Comparison of ENCODE assay signal across 12 mouse cellular contexts in the genomic region with DNA sequence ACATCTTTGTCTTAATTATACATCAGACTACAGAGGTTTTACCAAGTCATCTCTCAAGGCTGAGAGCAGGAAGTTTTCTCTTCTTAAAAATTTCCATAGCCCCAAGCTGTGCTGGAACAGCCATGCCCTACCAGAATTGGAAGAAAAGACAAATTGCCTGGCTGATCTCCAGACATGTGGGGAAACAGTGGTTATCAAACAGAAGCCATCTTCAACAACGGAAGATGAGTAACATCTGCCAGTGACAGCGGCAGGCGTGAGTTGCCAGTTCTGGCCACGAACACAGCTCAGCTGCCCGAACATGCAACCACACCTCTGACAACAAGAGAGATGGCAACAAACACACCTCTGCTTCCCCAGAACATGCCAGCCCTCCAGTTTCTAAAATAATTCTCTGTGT. TPM values are rescaled to one million over a fixed set of nuclear protein-coding genes. Genes with fewer than 3 reads are reported as not detected.
A peak's percentile ranks its signal among the peaks of the same experiment; 100 is the strongest.
DNase-seq lines count a peak whose midpoint lies in the region; ATAC-seq and TF ChIP-seq lines count a peak whose summit lies in the region.
"Had no signal": no experiment of that assay in that cellular context is flagged by ENCODE, and none has a peak within 500 bp of the region (broad histone marks: within the 10 kb centered on the region; RNA-seq: fewer than 3 reads in every experiment).

No protein-coding gene starts in this region.

- WGBS in stomach, embryonic 16.5 days, result 41% methylated on average over 5 of the region's 5 CpGs
- WGBS in stomach, postnatal 0 days, result 52% methylated on average over 5 of the region's 5 CpGs

- no peaks in the 10 kb centered on the region for H3K36me3 ChIP-seq in stomach, embryonic 16.5 days (ENCODE audit: control insufficient read depth, insufficient read depth, low read length)
- H3K36me3 ChIP-seq in stomach, postnatal 0 days (ENCODE audit: control insufficient read depth, insufficient read depth, low read length), result no peaks in the 10 kb centered on the region

- H3K4me2 ChIP-seq in stomach, embryonic 16.5 days (ENCODE audit: low read depth, low read length), result no peak overlapping the region
- H3K4me2 ChIP-seq in stomach, postnatal 0 days (replicated peaks; ENCODE audit: low read depth), result no peak overlapping the region
- H3K4me2 ChIP-seq: hindbrain, embryonic 14.5 days had no signal

- no peaks in the 10 kb centered on the region for H3K27me3 ChIP-seq in stomach, embryonic 16.5 days (ENCODE audit: control insufficient read depth, insufficient read depth, low read length)
- H3K27me3 ChIP-seq in stomach, postnatal 0 days (ENCODE audit: control insufficient read depth, insufficient read depth, low read length), result no peaks in the 10 kb centered on the region
- H3K27me3 ChIP-seq: megakaryocyte, embryonic 14.5 days had no signal

- H3K4me3 ChIP-seq in stomach, embryonic 16.5 days (replicated peaks; ENCODE audit: low read length), result no peak overlapping the region
- no peak overlapping the region for H3K4me3 ChIP-seq in stomach, postnatal 0 days (ENCODE audit: low read depth, low read length)
- H3K4me3 ChIP-seq: megakaryocyte, embryonic 14.5 days had no signal

- H3K9ac ChIP-seq in stomach, embryonic 16.5 days (ENCODE audit: low read length), result no peak overlapping the region
- H3K9ac ChIP-seq in stomach, postnatal 0 days (ENCODE audit: low read length), result no peak overlapping the region
- H3K9ac ChIP-seq: hindbrain, embryonic 14.5 days had no signal

- no peak for TF ChIP-seq EP300 in stomach, postnatal 0 days (optimal IDR thresholded peaks at IDR 0.05)

- peak; percentile 42 for DNase-seq in adrenal gland, adult 2 months
- no peak for DNase-seq in adrenal gland, adult 8-10 months
- DNase-seq in stomach, postnatal 0 days (ENCODE audit: low spot score), result no peak
- peak; percentile 16 for DNase-seq in heart, postnatal 4 days
- peak; percentile 47 to 75 for DNase-seq in lung, postnatal 4 days
- no peak for DNase-seq in embryo, embryonic 10 days (ENCODE audit: low spot score)
- DNase-seq in retina, postnatal 1 day, result no peak
- DNase-seq: B cell, adult 2 months; cerebellum, postnatal 36 days had no signal

- H3K9me3 ChIP-seq in stomach, embryonic 16.5 days (replicated peaks; ENCODE audit: control insufficient read depth, low read length), result no peaks in the 10 kb centered on the region
- H3K9me3 ChIP-seq in stomach, postnatal 0 days (ENCODE audit: control insufficient read depth, low read length), result no peaks in the 10 kb centered on the region
- H3K9me3 ChIP-seq: megakaryocyte, embryonic 14.5 days had no signal

- peaks cover 7% of the 10 kb centered on the region for H3K4me1 ChIP-seq in stomach, embryonic 16.5 days (ENCODE audit: control insufficient read depth, insufficient read depth, low read length)
- H3K4me1 ChIP-seq in stomach, postnatal 0 days (replicated peaks; ENCODE audit: control insufficient read depth, insufficient read depth), result no peaks in the 10 kb centered on the region
- H3K4me1 ChIP-seq: megakaryocyte, embryonic 14.5 days had no signal

- 0 out of 2 replicates have a peak overlapping the region, but pooled peaks have one; percentile 8 for H3K27ac ChIP-seq in stomach, embryonic 16.5 days (ENCODE audit: low read length)
- no peak overlapping the region for H3K27ac ChIP-seq in stomach, postnatal 0 days (replicated peaks)
- H3K27ac ChIP-seq: hindbrain, embryonic 14.5 days had no signal

- no peak for TF ChIP-seq CTCF in stomach, postnatal 0 days (IDR thresholded peaks at IDR 0.05; ENCODE audit: low read depth)

- no peak for ATAC-seq in stomach, embryonic 16.5 days (ENCODE audit: insufficient read depth, low FRiP score)
- no peak for ATAC-seq in stomach, postnatal 0 days (ENCODE audit: low FRiP score, low TSS enrichment)

RNA-seq across cellular contexts. Expression of a gene that starts 59.1 kb away (rescaled TPM):
- total RNA-seq in adrenal gland, adult 2 months (2021), result 1 to 10 TPM; 2.5 to 3.9 TPM
- 1.6 and 2.0 TPM in 2 replicates for polyA plus RNA-seq in adrenal gland, adult 2 months (2012; rRNA removed)
- total RNA-seq in adrenal gland, adult 8-10 months (2022), result 1 to 10 TPM; 3.5 to 5.4 (median 3.8) TPM
- 54.9 and 59.8 TPM in 2 replicates for polyA plus RNA-seq in stomach, embryonic 16.5 days (2015; fragmentation: Nextera tagmentation; extraction: Ambion mirVana)
- polyA plus RNA-seq in stomach, postnatal 0 days (2015; fragmentation: Nextera tagmentation; extraction: Ambion mirVana), result 18.6 and 21.4 TPM in 2 replicates
- 10 to 100 TPM; 66.5 to 74.1 TPM for total RNA-seq in heart, postnatal 4 days (2021)

Comparison
In these comparisons a context has a peak if more than half of its experiments do, and no peak if none do; other contexts are left out.
1. DNase-seq: peak in adrenal gland, adult 2 months (single experiment), heart, postnatal 4 days (single experiment) and lung, postnatal 4 days (2 of 2); none in adrenal gland, adult 8-10 months (single experiment), stomach, postnatal 0 days (single experiment), embryo, embryonic 10 days (single experiment) and retina, postnatal 1 day (single experiment).
2. RNA of a gene that starts 59.1 kb away (total RNA-seq): 66.5 to 74.1 TPM in heart, postnatal 4 days; 2.5 to 3.9 TPM in adrenal gland, adult 2 months and 3.5 to 5.4 TPM in adrenal gland, adult 8-10 months; every median in the first group is over 10 times any median in the second.